Mouse (Mus musculus) frontal cortex, postnatal 36 days (tissue): ENCODE data around the gene Mpv17l2.

Source experiments
- DNase-seq, 2 experiments: peaks; one replicate each; pipeline ENCODE4 v3.0.0; 2022; ENCODE audit warnings: low spot score in 2 of 2

Mpv17l2 gene

GRCm38 (mm10) chr8:70791294-70791701 is 30.6 kb upstream of the Mpv17l2 start:
- peak in 1 of 2 experiments; percentile 54 for DNase-seq

DNA sequence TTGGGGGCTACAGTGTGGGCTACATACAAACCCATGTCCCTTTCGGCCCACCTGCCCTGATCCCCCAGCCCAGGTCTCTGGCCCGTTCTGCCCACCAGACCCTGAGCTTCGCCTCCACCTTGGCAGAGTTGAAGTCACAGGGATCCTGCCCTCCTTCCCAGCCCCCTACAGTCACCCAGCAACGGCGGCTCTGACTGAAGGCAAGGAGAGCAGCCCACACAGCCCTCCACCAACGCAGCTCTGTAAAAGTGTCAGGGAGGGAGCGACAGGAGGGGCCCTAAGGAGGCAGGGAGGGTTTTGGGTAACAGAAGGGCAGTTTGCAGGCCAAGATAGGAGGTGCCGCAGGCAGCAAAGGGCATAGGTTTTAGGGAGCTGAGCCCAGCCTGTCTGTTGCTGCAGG is 30.1 kb upstream of the Mpv17l2 start:
- no peak for DNase-seq

GRCm38 (mm10) chr8:70789046-70789445 is 28.3 kb upstream of the Mpv17l2 start:
- no peak for DNase-seq

GRCm38 (mm10) chr8:70787941-70788667 is 27.4 kb upstream of the Mpv17l2 start:
- no peak for DNase-seq

DNA sequence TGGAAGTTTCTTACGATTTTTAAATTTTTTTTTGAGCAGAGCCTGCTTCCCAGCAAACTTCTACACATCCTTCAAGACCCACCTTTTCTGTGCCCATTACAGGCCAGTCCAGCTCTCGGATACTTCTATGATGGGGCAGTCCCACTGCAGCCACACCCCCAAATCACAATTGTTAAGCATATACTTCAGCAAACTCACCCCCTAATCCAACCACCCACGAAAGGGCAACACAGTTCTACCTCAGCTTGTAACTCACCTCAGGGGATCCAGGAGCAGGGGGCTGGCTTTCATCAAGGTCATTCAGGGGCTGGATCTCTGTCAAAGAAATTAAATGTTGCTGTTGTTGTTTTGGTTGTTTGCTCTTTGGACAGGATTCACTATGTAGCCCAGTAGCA is 26.3 kb upstream of the Mpv17l2 start:
- no peak for DNase-seq

GRCm38 (mm10) chr8:70786291-70787050 is 25.7 kb upstream of the Mpv17l2 start:
- no peak for DNase-seq

DNA sequence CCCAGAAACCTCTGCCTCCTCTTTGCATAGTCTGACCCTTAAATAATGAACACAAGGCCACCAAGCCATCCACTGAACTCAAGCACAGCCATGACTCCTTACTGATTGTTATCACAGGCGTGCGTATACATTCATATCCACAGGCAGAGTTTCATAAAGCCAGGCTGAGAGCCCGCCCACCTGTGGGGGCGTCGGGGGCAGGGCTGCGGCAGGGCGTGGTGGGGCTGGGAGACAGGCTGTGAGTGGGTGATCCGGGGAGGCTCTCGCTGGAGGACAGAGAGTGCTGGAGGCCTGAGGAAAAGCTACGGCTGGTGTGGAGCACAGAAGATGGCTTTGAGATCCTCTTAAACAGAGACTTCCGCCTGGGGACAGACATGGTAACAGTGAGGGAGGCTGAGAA is 19.3 kb upstream of the Mpv17l2 start:
- no peak for DNase-seq

GRCm38 (mm10) chr8:70776496-70777444 is 16.0 kb upstream of the Mpv17l2 start, which contains the start of gene Pik3r2:
Gene Pik3r2, minus strand, starts transcription at chr8:70776713.
- peak; percentile 97 to 99 for DNase-seq

DNA sequence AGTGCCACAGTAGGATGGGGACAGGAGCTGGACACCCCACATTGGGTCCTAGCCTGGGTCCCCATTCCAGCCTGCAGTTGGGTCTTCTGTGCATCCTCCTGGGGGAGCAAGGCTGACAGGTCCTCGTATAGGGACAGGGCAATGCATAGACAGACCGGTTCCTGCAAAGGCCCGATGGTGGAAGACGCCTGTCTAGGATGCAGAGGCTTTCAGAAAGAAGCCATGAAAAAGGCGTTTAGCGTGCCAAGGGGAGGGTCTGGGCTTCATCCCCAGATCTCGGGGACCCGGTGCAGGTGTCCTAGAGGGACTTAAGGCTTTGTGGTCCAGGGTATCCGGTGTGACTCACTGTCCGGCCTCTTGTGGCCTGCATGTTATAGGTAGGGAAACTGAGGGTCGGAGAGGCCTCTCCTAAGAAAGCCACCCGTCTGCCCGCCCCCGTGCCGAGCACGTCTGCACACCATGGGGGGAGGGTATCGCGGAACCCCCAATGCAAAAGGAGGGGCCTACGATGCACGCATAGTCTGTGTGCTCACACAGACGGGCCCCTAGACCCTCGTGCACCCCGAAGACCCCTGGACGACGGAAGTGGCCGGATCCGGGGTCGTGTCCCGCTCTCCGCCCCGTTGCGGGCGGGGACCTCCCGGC is 15.2 kb upstream of the Mpv17l2 start:
- DNase-seq: no peak

- no peak for DNase-seq
Observed at GRCm38 (mm10) chr8:70775227-70775626, 14.5 kb upstream of the Mpv17l2 start.

GRCm38 (mm10) chr8:70774740-70775139 is 14.0 kb upstream of the Mpv17l2 start:
- DNase-seq: no peak

DNA sequence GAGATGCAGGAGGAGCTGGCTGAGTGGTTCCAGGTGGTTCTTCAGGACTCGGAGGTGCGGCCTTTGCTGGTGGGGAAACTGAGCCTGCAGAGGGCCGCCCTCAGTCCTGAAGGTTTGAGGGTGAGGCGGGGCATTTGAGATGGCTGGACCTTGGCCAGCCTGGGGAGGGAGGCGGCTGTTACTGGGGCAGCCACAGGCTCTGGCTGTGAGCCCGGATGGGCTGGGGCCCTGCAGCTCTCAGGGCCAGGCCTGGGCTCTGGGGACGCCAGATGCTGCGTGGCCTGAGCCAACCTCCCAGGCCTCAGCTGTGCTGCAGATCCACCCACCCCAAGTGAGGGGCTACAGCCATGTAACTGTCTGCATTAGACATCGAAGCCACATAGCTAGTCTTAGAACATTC is 13.1 kb upstream of the Mpv17l2 start:
- DNase-seq: no peak

DNA sequence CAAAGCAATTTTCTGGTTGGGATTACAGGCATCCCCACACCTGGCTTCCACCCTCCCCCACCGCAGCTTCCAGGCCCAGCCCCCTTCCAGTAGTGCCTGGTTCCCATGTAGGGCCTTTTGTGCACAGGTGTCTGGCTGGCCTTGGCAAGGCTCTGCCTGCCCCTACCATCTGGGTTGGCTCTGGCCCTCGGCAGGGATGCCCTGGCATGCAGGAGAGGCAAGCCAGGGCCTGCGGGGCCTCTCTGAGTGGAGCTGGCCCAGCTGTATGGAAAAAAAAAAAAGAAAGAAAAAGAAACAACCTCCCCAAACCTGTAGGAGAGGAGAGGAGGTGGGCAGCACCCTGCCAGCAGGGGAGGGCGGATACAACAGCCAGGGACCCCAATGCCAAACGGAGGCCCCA is 12.7 kb upstream of the Mpv17l2 start:
- no peak for DNase-seq

DNA sequence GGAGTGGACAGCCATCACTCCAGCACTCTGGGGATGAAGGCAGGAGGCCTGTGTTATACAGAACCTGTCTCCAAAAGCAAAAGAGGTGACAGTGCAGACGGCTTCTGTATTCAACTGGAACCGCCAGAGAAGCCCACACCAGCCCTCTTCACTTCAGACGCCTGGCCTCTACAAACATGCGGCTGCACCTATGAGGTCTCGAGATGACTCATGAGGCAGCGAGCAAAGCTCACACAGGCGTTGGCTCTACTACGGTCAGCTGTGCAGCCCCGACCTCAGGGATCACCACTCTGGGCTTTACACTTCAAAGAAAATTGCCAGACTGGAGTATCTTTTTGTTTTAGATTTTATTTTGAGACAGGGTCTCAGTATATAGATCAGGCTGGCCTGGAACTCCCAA is 12.1 kb upstream of the Mpv17l2 start:
- DNase-seq: no peak

DNA sequence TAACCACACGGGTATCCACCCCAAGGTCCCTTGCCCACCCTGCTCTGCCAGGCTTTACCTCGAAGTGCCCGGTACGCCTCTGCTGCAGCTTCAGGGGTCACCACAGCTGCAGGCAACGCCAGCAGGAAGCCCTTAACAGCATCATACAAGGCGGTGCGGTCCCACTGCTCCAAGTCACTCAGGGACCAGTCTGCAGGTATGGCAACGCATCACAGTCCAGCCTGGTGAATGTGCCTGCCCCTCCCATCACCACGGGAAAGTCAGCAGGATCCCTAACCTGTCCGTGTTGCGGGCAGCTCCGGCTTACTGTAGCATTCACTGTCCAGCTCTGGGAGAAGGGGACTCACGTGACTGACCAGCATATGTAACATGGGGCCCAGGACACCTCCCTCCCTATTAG is 11.3 kb upstream of the Mpv17l2 start:
- no peak for DNase-seq

- no peak for DNase-seq
Observed at GRCm38 (mm10) chr8:70771217-70771616, 10.5 kb upstream of the Mpv17l2 start.

GRCm38 (mm10) chr8:70770748-70771147 is 10.0 kb upstream of the Mpv17l2 start:
- DNase-seq: no peak

DNA sequence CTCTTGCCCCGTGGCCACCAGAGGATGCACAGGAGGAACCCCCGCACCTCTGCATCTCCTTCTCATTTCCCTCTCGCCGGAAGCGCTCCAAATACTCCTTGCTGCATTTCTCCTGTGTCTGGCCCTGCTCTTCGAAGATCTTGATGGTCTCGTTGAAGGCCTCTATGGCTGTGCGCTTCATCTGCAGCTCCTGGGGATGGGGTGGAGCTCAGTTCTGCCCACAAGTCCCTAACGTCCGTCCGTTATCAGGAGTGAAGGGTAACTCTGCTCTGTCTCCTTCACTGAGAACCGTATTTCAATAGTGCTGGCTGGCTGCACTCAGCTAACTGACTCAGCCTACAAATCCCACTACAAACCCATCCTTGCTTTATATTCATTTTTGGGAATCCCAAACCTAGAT is 9.1 kb upstream of the Mpv17l2 start:
- DNase-seq: no peak

DNA sequence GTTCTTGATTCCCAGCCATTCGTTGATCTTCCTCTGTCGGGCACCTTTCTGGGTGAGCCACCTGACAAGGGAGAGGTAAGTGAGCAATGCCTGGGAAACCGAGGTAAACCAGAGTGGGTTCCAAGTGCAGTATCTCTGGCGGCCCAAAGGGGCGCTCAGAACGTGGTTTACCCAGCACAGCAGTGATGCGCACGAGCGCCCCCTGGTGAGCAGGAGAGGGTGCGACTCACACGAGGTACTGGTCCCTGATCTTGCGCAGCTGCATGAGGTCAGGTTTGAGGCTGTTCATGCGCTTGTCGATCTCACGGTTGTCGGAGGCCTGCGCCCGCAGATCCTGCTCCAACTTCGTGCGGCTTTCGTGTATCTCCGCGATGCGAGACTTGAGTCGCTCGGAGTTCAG is 8.6 kb upstream of the Mpv17l2 start:
- DNase-seq: peak; percentile 95 to 97

DNA sequence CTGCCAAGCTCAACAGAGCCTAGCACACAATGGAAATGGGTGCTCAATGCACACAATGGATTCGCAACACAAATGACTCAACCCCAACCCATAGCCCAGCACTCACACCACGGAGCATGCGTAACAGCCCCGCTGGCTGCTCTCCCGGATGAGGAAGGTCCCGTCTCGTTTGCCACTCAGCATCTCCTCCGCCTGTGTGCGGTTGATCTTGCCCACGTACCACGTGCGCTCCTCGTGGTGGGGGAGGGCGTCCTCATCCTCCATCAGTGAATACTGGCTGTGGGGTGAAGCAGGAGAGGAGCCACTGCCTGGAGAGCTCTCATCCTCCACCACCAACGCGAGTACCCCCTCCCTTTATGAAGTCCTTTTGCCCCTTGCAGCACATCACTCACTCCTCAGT is 8.2 kb upstream of the Mpv17l2 start:
- no peak for DNase-seq

DNA sequence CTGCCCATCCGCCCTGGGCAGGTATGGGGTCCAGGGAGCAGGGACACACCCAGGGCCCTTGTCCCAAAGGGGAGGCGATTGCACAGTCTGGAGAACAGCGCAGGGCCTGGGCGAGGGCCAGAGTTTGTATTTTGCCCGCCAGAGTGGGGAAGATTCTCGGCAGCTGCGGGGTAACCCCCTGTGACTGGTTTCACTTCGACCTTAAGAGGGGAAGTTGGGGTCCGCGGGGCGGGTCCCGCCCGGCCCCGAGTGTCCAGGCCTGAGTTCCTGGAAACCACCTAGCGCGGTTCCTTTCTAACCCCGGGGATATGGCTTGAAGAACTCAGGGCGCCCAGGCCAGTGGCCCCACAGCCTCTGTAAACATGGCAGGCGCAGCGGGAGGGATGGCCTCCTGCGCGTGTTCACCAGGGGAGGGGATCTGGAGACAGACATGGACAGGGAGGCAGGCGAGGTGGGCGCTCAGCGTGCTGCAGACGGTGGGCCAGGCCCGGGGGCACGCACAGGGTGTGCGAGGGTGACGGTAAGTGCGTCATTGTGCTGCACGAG is 7.6 kb upstream of the Mpv17l2 start:
- DNase-seq: no peak
